Mouse (Mus musculus) ES-CJ7 (cell line): ENCODE data around the gene Churc1.
"Not testable (repeated sequence)": the region's sequence is repeated elsewhere in the genome, so short reads cannot be mapped to it uniquely, and the experiment has no call there.

Source experiments
- DNase-seq: peaks from one replicate; pipeline ENCODE4 v3.0.0; 2011; ENCODE audit warnings: low read depth, low spot score

Churc1 gene

DNA sequence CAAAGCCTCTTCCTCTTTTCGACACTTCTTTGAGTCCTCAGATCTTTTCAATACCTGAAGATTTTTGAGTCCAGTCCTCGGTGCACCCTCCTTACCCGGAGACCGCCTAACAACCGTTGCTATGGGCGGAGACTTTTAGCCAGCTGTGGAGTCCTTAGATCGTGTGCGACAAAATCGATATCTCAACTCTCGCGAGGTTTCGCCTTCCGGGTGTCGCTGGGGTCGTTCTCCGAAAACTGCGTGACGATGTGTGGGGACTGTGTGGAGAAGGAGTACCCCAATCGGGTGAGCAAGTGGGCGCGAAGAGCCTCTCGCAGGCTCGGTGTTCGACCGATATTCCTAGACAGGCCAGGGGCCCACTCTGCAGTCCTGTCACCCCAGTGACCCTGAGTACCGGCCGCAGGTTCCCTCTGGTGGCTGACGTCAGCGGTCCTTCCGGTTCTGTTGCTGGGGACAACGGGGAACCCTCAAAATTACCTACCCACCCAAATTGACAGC, at the start of gene Churc1, which contains the start of gene Fntb:
TSS of gene Churc1 (plus strand) at position 185 of the 498 bp plus-strand sequence.
TSS of gene Fntb (plus strand) at position 236 of the 498 bp plus-strand sequence.
- DNase-seq: peak; percentile 98

DNA sequence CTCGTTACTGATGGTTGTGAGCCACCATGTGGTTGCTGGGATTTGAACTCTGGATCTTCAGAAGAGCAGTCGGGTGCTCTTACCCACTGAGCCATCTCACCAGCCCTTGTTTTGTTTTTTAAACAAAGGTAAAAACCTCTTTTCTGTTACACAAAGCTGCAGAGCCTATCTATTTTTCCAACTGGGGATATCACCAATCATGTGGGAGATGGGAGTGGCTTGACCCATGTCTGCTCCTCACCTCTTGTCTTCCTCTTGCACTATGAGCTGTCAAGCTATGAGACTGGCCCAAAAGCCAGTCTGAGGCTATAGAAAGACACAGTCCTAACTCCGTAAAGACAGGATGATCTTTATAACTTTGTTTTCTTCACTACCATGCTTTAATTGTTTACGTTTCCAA, 47.0 kb upstream of the Churc1 start:
- DNase-seq: no peak

DNA sequence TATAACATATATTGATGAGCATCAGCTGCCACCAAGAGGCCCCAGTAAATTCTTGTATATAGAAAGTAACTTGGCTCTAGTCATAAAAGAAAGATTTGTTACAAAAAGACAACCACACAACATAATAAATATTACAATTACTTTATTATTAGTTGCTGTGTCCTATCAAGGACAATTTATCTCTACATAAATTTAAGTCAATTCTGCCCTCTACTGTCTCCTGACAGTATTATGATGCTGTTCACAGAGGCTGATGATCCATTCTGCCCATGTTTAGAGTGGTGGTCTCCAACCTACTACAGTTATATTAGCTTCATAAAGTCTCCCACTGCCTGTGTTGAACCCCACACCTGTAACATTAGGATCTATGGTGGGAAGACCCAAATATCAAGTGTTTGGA, 44.8 kb upstream of the Churc1 start:
- no peak for DNase-seq

DNA sequence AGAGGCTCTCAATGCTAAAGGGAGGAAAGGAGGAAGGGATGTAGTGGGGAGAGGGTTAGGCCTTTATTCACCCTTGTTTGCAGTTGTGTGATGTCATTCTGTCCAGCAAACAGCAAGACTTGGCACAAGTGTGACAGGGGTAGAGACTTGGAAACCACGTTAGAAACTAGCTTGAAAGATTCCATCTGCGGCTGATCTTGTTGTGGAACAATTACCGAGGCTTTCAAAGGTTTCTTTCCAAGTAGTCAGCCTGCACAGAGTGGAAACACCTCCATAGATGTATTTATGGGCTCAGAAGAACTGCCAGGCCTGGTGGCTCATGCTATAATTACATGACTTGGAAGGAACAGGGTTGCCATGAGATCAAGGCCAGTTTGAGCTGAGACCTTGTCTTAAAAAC, 43.3 kb upstream of the Churc1 start:
- DNase-seq: no peak

DNA sequence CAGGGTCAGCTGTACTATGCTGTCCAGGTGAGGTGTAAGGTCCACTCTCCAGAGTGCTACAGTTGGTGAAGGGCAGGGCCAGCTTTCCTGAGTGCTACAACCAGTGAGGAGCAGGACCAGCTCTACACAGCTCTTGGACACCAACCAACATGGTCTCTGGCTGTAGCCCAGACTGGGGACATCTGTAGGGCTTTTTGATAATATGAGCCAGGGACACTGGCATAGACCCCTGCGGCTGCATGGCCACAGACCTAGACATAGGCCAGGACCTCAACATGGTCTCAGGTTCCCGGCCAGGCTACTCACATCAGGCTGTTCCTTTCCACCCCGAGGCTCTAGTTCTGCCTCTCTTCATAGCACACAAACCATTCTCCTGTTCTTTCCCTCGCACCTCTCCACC, 37.4 kb upstream of the Churc1 start:
- no peak for DNase-seq

GRCm38 (mm10) chr12:76750866-76751459, 14.4 kb upstream of the Churc1 start:
- no peak for DNase-seq

- DNase-seq: peak; percentile 86
These were observed 12.6 kb upstream of the Churc1 start for GRCm38 (mm10) chr12:76752652-76753318.

DNA sequence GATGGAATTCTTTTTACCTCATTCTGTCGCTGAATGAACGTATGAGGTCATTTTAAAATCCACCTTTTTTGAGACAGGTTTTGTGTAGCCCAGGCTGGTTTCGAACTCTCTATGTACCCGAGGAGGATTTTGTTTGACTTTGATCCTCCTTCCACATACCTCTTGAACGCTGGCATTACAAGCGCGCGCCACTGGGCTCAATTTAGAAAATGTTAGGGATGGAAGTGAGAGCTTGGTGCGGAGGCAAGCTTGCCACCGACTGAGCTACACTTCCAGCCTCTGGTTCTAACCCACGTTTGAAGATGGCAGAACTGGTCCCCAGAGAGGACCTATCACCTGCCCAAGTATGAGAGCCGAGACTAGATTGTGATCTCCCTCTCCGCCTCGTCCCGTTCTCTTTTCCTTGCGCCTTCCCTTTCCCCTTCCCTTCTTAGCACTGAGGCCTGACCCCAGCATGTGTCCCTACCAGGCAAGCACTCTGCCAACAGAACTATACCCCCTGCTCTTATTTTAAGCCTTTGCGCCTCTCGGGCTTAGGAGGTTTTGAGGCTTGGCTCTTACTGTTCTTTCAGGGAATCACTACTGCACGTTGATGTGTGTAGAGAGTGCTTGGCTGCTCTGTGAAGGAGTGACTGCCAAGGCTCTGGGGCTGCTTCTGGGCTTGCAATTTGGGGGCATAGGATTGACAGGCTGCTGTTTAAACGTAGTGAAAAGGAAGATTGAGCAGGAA, 728 bp downstream of the Churc1 start:
- DNase-seq: no peak

GRCm38 (mm10) chr12:76770841-76771500, 5.6 kb downstream of the Churc1 start:
- DNase-seq: no peak

DNA sequence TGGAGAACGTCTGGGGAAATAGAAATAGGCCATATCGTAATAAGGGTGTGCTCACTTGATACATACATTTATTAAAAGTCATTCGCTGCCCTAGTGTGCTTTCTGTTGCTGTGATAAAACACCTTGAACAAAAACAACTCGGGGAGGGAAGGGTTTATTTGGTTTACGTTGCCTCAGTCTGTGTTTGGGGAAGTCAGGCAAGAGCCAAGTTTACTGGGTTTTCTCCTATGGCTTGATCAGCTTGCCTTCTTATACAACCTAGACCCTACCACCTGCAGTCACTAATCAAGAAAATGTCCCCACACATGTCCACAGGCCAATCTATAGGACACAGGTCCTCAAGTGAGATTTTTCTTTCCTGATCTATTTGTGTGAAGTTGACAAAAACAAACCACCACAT, 6.2 kb downstream of the Churc1 start:
- no peak for DNase-seq

DNA sequence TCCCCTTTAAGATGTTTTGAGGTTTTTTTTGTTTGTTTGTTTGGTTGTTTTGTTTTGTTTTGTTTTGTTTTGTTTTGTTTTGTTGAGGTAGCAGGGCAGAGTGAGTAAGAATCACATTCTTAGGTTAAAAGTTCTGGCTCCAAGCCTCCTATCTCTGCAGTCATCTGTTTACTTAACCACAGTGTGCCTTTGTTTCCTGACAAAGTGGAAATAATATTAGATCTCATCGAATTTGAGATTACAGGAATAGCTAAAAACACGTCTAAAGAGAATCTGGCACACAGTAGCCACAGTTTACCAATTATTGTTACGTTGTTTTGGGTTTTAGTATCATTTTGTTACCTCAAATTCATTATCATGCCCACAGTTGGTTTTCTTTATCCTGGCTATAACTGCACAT, 9.3 kb downstream of the Churc1 start:
- no peak for DNase-seq

GRCm38 (mm10) chr12:76775132-76775531, 9.8 kb downstream of the Churc1 start:
- DNase-seq: no peak

DNA sequence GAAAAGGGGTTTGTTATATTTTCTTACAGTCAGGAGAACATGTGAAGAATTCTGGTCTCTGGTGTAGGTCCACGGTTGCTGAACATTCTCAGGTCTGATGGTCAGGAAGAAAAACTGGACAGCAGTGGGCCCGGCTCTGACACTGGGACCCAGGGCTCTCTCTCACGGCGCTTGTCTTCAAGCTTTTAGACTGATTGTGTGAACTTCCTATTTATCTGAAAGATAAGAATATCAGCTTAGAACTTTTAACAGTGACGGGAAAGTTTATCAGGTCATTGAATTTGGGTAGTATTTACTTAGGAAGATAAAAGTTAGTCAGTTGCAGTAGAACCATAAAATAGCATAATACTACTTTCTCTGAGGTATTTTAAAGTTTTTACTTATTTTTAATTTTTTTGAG, 11.6 kb downstream of the Churc1 start:
- DNase-seq: no peak

DNA sequence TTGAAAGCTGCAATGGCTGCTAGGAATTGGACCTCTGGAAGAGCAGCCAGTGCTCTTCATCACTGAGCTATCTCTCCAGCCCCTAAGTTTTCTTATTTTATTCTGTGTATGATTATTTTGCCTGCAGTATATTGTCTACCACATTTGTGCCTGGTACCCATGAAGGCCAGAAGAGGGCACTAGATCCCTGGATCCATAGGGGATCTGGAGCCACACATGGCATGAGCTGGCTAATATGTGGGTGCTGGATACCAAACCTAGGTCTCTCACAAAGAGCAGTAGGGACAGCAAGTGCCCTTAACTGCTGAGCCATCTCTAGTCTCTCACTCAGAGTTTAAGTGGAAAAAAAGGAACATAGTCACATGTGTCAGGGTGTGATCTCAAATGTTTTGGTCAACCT, 12.5 kb downstream of the Churc1 start:
- no peak for DNase-seq

- DNase-seq: no peak
These were observed 13.2 kb downstream of the Churc1 start for GRCm38 (mm10) chr12:76778305-76779083.

- DNase-seq: no peak
These were observed 14.6 kb downstream of the Churc1 start for GRCm38 (mm10) chr12:76779951-76780350.

- no peak for DNase-seq
These were observed 15.5 kb downstream of the Churc1 start for GRCm38 (mm10) chr12:76780639-76781468.

DNA sequence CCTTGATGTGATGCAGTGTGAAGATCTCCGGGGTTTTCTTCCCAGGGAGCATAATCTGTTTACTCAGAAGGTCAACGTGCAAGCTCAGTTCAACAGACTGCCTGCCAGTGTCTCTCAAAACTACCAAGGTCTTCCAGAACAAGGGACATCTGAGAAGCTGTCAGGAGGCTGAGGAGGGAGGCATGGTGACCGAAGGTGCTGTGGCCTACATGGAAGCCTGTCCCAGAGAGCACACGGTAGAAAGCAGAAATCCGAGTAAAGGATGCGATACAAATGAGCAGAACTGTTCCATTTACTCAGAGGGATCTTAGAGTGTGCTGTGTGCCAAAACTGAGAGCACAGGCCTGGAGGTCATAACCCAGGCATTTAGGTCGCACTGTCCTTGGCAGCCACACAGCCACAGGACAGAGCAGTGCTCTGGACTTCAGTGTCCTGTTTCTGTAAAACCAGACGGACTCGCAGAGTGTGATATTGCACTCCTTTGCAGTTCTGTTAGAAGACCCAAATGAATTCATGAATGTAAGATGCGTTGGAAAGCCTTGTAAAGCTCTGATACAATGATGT, 18.8 kb downstream of the Churc1 start:
- no peak for DNase-seq

- no peak for DNase-seq
These were observed 25.2 kb downstream of the Churc1 start for GRCm38 (mm10) chr12:76790446-76791084.

DNA sequence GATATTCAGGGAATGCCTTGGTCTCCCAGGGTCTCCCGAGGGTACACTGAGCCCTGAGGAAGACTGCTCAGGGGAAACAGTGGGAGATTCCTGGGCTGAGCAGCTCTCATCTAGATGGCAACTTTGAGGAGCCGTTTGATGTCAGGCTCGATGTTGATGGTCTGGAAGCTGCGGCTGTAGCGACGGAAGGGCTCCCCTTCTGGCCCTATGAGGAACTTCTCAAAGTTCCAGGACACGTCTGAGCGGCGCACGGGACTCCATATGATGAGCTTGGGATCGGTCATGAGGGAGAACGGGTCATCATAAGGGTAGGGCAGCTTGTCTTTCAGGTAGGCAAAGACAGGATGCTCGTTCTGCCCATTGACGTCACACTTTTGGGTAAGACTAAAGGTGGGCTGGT, 27.2 kb downstream of the Churc1 start:
- DNase-seq: not testable (repeated sequence)
